Mouse (Mus musculus) megakaryocyte, embryonic 14.5 days (primary cell): ENCODE measurements around the gene Nrg3. TPM values are rescaled to one million over a fixed set of nuclear protein-coding genes. Genes with fewer than 3 reads are reported as not detected.

ENCODE experiments used
- H3K27me3 ChIP-seq: replicated peaks from 2 replicates; pipeline ENCODE3; 2012; ENCODE audit warnings: inconsistent platforms
- H3K36me3 ChIP-seq: replicated peaks from 2 replicates; pipeline ENCODE3; 2012; ENCODE audit warnings: low read length, inconsistent platforms, mixed read lengths
- H3K4me1 ChIP-seq: 2 replicates; pipeline ENCODE4 v1.6.1; 2012; ENCODE audit warnings: inconsistent platforms
- H3K4me3 ChIP-seq: replicated peaks from 2 replicates; pipeline ENCODE3; 2012; ENCODE audit warnings: moderate library complexity, mild to moderate bottlenecking, inconsistent platforms
- H3K9me3 ChIP-seq: 2 replicates; pipeline ENCODE4 v1.6.1; 2012; ENCODE audit warnings: inconsistent platforms
- FLI1 ChIP-seq: IDR thresholded peaks from 2 replicates; pipeline ENCODE4 v1.6.1; 2012; ENCODE audit warnings: low read length, inconsistent platforms, mixed read lengths
- GATA1 ChIP-seq: IDR thresholded peaks from 3 replicates; pipeline ENCODE4 v1.6.1; 2012; ENCODE audit warnings: mixed read lengths, low read length, inconsistent platforms, borderline replicate concordance
- polyA plus RNA-seq: library from polyadenylated mRNA; stranded (reverse); fragments of >175 nt; gene quantifications from 2 replicates; pipeline ENCODE4 v1.2.3, GENCODE M21; 2012; ENCODE audit warnings: low replicate concordance; ENCODE audit not compliant: insufficient read depth

The Nrg3 gene
- polyA plus RNA-seq, 1 experiment, result not detected

DNA sequence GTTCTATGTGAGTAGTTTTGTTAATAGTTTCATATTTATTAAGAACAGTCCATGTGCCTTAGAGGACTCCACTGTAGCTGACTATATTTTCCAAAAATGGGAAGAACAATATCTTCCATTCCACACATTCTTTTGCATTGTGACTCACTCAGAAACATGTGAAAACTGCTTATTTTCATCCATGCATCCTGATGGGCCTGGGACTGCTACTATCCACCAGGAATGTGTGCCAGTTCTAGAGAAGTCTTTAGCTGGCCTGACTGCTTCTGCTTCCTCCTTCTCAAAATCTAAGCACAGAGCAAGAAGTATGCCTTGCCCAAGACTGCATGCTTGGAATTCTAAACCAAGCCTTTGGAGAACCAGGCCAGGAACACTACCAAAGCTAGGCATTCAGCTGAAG, 91.6 kb downstream of the Nrg3 start:
- Histone ChIP-seq H3K36me3 (no peaks in the 10 kb centered on the region), H3K4me1 (no peaks in the 10 kb centered on the region), H3K27me3 (no peaks in the 10 kb centered on the region), H3K4me3 (no peak overlapping the region), H3K9me3 (no peaks in the 10 kb centered on the region)
- no peak for TF ChIP-seq FLI1
- no peak for TF ChIP-seq GATA1

DNA sequence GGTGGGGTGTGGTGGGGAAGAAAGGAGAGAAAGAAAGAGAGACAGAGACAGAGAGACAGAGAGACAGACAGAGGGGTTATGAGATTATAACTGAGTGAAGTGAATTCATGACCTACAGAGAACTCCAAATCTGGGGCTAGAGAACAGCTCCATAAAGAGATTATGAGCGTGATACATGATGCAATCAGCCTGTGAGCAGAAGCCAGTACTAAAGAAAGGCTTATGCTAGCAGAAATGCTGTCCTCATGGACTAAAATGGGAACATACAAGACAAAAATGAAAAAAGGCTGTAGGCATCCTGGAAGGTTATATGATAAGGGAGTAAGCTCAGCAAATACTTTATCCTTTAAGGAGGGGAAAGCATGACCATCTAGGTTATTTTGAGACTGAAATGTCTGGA, 99.7 kb downstream of the Nrg3 start:
- no peaks in the 10 kb centered on the region for H3K9me3 ChIP-seq
- no peaks in the 10 kb centered on the region for H3K27me3 ChIP-seq
- no peak overlapping the region for H3K4me3 ChIP-seq
- no peaks in the 10 kb centered on the region for H3K4me1 ChIP-seq
- no peak for TF ChIP-seq GATA1
- TF ChIP-seq FLI1, result no peak
- no peaks in the 10 kb centered on the region for H3K36me3 ChIP-seq

DNA sequence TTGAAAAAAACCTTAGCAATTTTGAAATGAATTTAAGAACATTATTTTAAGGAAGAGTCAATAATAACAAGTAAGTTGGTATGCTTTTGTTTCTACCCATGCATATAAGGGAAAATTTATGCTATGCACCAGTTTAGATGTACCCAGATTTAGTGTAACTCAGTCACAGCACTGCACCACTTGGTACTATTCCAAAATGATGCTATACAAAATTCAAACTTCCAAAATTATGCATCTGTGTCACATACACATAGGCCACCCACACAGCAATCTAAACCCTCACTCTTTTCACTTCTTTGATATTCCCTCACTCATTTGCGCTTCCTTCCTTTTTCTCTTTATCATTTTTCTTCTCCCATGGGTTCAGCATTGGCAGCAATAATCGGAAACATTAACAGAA, 116.6 kb downstream of the Nrg3 start:
- no peaks in the 10 kb centered on the region for H3K4me1 ChIP-seq
- no peaks in the 10 kb centered on the region for H3K36me3 ChIP-seq
- TF ChIP-seq GATA1, result no peak
- no peak for TF ChIP-seq FLI1
- no peaks in the 10 kb centered on the region for H3K9me3 ChIP-seq
- no peaks in the 10 kb centered on the region for H3K27me3 ChIP-seq
- H3K4me3 ChIP-seq, result no peak overlapping the region

DNA sequence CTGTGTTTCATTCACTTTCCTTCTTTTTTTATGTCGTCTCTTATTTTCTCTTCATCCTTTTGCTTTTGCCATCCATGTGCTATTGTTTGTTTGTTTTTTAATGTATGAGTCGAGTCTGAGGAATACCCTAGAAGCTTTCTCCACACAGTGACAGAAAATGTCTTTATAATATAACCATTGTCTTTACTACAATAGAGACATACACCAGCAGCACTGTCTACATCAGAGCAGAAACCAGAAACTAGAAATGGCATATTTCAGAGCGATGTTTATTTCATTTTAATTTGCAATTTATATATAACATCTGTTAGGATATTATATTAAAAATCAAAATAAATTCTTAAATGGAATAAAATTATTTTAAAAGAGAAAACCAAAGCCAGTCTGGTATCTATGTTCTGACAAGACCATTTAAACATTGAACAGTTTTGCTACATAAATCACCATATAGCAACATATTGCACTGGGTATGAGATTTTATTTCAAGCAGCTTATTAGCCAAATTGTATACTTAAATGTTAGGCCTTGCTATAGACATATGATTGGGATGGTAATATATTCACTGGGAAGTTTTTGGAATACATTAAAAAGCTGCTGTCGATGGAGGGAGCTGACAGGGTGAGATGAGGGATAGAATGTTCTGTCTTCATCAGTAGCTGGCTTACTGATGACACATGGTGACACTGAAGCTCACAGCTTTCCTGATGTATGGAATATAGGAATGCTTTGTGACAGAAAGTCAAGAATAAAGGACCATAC, 120.7 kb downstream of the Nrg3 start:
- Histone ChIP-seq H3K36me3 (no peaks in the 10 kb centered on the region), H3K9me3 (no peaks in the 10 kb centered on the region), H3K4me3 (no peak overlapping the region), H3K27me3 (no peaks in the 10 kb centered on the region), H3K4me1 (no peaks in the 10 kb centered on the region)
- TF ChIP-seq FLI1, result no peak

DNA sequence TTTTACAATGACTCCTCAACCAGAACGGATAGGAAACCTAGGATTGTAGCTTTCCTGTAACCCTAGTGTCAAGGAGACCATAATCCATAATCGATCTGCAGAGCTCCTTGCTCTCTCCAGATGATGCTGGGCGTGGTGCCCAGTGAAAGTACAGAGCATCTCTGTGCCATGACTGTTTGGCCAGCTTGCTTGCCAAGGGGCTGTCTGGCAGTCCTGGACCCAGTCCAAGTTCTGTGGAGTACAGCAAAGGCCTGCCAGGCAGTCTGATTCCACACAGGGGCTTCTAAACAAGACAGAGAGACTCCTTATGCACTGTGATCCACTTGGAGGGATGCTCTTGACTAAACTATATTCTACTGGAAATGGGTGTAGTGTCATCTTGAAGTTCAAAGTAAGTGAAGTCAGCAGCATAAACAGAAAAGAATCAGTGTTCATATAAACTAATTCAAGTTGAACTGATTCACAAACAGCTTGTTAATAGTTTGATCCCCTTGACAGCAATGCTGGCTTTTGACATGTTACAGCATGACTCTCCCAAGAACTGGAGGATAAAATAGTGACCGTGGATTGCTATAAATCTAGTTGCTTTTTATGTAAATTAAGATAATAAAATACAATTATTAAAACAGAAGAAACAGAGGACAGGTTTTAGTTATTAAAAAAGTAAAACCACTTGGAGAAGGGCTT, 155.3 kb downstream of the Nrg3 start:
- no peaks in the 10 kb centered on the region for H3K9me3 ChIP-seq
- H3K36me3 ChIP-seq, result no peaks in the 10 kb centered on the region
- no peak for TF ChIP-seq FLI1
- no peak for TF ChIP-seq GATA1
- no peak overlapping the region for H3K4me3 ChIP-seq
- no peaks in the 10 kb centered on the region for H3K4me1 ChIP-seq
- H3K27me3 ChIP-seq, result no peaks in the 10 kb centered on the region

DNA sequence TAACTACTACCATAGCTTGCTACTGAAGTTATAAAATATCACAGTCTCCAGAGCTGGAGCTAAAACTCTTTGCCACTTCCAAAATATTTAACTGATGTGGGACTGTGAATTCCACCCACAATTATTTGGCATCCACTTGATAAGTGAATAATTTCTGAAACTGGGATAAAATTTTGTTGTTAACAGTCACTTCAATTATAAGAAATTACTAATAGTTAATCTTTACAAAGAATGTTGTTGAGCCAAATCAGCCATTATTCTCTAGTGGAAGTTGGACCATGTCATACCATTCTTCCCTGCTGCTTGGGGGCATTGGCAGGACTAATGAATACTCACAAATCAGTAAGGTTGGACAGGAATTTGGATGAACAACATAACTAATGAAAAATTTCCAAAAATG, 158.8 kb downstream of the Nrg3 start:
- Histone ChIP-seq H3K9me3 (no peaks in the 10 kb centered on the region), H3K27me3 (no peaks in the 10 kb centered on the region), H3K36me3 (no peaks in the 10 kb centered on the region), H3K4me1 (no peaks in the 10 kb centered on the region), H3K4me3 (no peak overlapping the region)
- no peak for TF ChIP-seq GATA1
- TF ChIP-seq FLI1, result no peak

DNA sequence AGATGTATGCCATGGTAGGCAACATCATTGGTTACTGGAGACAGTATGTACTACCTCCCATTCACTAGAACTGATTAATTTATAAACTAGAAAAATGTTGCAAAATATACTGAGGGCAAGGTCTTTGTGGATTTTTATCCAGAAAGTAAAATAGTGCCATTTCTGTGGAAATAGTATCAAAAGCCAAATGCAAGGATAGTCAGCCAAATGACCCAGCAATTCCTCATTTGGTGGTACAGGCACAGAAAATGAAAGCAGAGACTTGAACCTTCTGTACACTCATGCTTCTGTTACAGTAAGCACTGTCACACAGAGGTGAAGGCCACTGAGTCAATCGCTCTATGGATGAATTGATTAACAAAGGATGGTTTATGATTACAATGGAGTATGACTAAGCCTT, 207.8 kb downstream of the Nrg3 start:
- TF ChIP-seq FLI1 (no peak), GATA1 (no peak)
- Histone ChIP-seq H3K4me1 (no peaks in the 10 kb centered on the region), H3K9me3 (no peaks in the 10 kb centered on the region), H3K27me3 (no peaks in the 10 kb centered on the region), H3K4me3 (no peak overlapping the region), H3K36me3 (no peaks in the 10 kb centered on the region)

DNA sequence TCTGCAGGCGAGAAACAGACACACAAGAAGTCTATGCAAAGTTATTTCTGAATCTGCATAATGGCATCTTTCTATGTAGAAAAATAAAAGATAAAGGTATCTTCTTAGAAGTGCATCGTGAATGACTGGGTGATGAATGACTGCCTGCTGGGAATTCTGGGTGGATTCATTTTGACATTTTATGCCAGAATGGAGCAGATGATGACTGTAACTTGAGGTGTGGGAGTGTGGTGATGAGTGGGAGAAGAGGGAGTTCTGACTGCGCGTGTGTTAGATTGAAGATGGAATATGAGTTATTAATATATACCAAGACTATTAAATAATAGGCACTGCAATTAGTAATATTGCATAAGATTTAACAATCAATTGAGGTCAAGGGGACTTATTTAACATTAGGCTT, 208.5 kb downstream of the Nrg3 start:
- no peaks in the 10 kb centered on the region for H3K9me3 ChIP-seq
- no peaks in the 10 kb centered on the region for H3K27me3 ChIP-seq
- TF ChIP-seq FLI1 (no peak), GATA1 (no peak)
- no peaks in the 10 kb centered on the region for H3K4me1 ChIP-seq
- H3K36me3 ChIP-seq, result no peaks in the 10 kb centered on the region
- H3K4me3 ChIP-seq, result no peak overlapping the region

DNA sequence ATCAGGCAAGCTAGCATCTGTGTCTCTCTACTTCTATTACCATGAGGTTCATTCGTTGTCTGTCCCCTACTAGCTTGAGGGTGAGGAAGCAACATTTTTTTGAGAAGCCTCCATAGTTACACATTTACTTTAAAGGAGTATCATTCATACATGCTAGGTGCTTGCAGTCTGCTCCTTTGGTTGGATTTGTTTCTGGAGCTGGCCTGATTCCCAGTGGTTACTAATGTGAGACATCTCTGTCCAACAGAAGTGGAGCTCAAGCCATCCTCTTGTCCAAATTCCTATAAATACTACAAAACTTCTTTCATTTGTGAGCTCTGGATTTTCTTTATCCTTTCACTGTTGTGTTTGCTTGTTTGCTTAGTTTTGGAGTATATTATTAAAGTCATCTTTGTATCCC, 211.9 kb downstream of the Nrg3 start:
- no peaks in the 10 kb centered on the region for H3K36me3 ChIP-seq
- H3K4me1 ChIP-seq, result no peaks in the 10 kb centered on the region
- TF ChIP-seq GATA1, result no peak
- no peak for TF ChIP-seq FLI1
- H3K27me3 ChIP-seq, result no peaks in the 10 kb centered on the region
- no peak overlapping the region for H3K4me3 ChIP-seq
- H3K9me3 ChIP-seq, result no peaks in the 10 kb centered on the region

DNA sequence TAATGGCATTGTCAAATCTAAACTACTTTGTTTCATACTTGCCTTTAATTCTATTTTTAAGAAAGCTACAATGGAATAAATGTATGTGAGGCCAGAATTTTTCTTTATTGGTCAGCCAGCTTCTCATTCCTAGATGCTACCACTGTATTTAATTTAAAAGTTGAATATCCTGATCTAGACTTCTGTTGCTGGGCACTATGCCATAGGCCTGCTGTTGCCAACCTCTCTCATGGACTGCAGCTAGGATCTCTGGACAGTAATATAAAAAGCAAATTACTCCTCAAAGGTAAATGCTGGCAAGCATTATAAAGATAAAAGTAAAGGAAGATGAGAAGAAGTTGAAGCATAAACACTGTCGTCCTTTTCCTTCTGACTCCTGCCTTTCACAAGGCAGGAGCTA, 217.5 kb downstream of the Nrg3 start:
- Histone ChIP-seq H3K4me3 (no peak overlapping the region), H3K36me3 (no peaks in the 10 kb centered on the region), H3K4me1 (no peaks in the 10 kb centered on the region), H3K27me3 (no peaks in the 10 kb centered on the region), H3K9me3 (no peaks in the 10 kb centered on the region)
- no peak for TF ChIP-seq FLI1
- no peak for TF ChIP-seq GATA1

DNA sequence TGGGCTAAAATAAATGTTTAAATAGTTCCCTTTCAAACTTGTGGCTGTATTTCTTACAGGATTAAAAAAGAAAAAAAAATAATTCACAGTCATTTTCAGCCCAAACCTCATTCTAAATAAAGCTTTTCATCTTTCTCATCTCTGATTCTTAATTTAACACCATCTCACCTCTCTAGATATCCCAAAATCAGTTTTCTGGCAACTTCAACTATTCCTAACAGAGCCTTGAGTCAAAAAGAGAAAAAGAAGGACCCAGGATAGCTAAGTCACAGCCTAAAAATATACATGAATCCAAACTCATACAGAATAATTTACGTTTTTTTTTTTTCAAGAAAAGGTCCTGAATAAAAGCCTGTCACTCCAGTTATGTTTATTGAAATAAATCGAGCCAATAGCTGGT, 232.6 kb downstream of the Nrg3 start:
- Histone ChIP-seq H3K9me3 (no peaks in the 10 kb centered on the region), H3K4me3 (no peak overlapping the region), H3K36me3 (no peaks in the 10 kb centered on the region), H3K4me1 (no peaks in the 10 kb centered on the region), H3K27me3 (no peaks in the 10 kb centered on the region)
- TF ChIP-seq FLI1 (no peak), GATA1 (no peak)
